Mouse (Mus musculus) CH12.LX (cell line): Measurements from ENCODE around the gene Mtr. TPM values are rescaled to one million over a fixed set of nuclear protein-coding genes. Genes with fewer than 3 reads are reported as not detected.

ENCODE experiments used
- DNase-seq: peaks from one replicate; pipeline ENCODE4 v3.0.0-alpha.2; 2013; ENCODE audit errors: extremely low read depth
- H3K27ac ChIP-seq: 2 replicates; pipeline ENCODE4 v1.5.1; 2012; ENCODE audit warnings: low read depth, mild to moderate bottlenecking, control low read depth, moderate library complexity; ENCODE audit not compliant: insufficient read depth
- H3K27me3 ChIP-seq: replicated peaks from 2 replicates; pipeline ENCODE3; 2012; ENCODE audit warnings: inconsistent platforms
- H3K36me3 ChIP-seq, 2 experiments: replicated peaks in 1 of 2; 2 replicates each; pipeline versions ENCODE3 to v1.6.1; 2012; ENCODE audit warnings: inconsistent platforms in 1 of 2, low read length in 1 of 2, mild to moderate bottlenecking in 1 of 2, mixed read lengths in 1 of 2, moderate library complexity in 1 of 2; ENCODE audit not compliant: control insufficient read depth in 1 of 2, insufficient read depth in 1 of 2
- H3K4me1 ChIP-seq, 2 experiments: 2 replicates each; pipeline ENCODE4 v1.6.1; 2012; ENCODE audit warnings: inconsistent platforms in 1 of 2, moderate library complexity in 1 of 2; ENCODE audit not compliant: insufficient read depth in 2 of 2, control insufficient read depth in 1 of 2
- H3K4me2 ChIP-seq: 2 replicates; pipeline ENCODE4 v1.6.1; 2012; ENCODE audit warnings: low read depth, mild to moderate bottlenecking, control low read depth; ENCODE audit not compliant: poor library complexity, insufficient read depth, severe bottlenecking
- H3K4me3 ChIP-seq, 3 experiments: fragments of 150-350 bp in 1 of 3; sonication (generic) in 1 of 3; replicated peaks in 1 of 3; 2 replicates each; pipeline versions ENCODE3 to v1.5.1; 2011 to 2012; ENCODE audit warnings: low read depth in 2 of 3, low read length in 2 of 3, mild to moderate bottlenecking in 2 of 3, moderate library complexity in 2 of 3, control low read depth in 1 of 3, improper control_type of control experiment in 1 of 3, inconsistent platforms in 1 of 3, mixed read lengths in 1 of 3; ENCODE audit not compliant: poor library complexity in 1 of 3
- H3K79me2 ChIP-seq: replicated peaks from 2 replicates; pipeline ENCODE4 v1.6.1; 2012; ENCODE audit warnings: mild to moderate bottlenecking, moderate library complexity; ENCODE audit not compliant: control insufficient read depth, poor library complexity, insufficient read depth, severe bottlenecking; ENCODE audit errors: extremely low read depth
- H3K9ac ChIP-seq: 2 replicates; pipeline ENCODE4 v1.6.1; 2012; ENCODE audit warnings: low read depth, mild to moderate bottlenecking, control low read depth, moderate library complexity; ENCODE audit not compliant: insufficient read depth
- H3K9me3 ChIP-seq: replicated peaks from 2 replicates; pipeline ENCODE3; 2012; ENCODE audit warnings: low read length, inconsistent platforms, mixed read lengths
- BHLHE40 ChIP-seq: IDR thresholded peaks from 2 replicates; pipeline ENCODE4 v1.6.1; 2011; ENCODE audit warnings: mild to moderate bottlenecking, low read depth, low read length, improper control_type of control experiment
- CHD1 ChIP-seq: IDR thresholded peaks from 2 replicates; pipeline ENCODE4 v1.6.1; 2012; ENCODE audit warnings: low read depth, low read length, improper control_type of control experiment, inconsistent platforms
- CHD2 ChIP-seq: IDR thresholded peaks from 2 replicates; pipeline ENCODE4 v1.6.1; 2011; ENCODE audit warnings: low read length, improper control_type of control experiment
- CTCF ChIP-seq, 2 experiments: IDR thresholded peaks in 1 of 2; conservative IDR thresholded peaks in 1 of 2; 2 replicates each; pipeline ENCODE4 v1.5.1; 2011 to 2012; ENCODE audit warnings: low read depth in 2 of 2, low read length in 2 of 2, improper control_type of control experiment in 1 of 2, inconsistent platforms in 1 of 2, mild to moderate bottlenecking in 1 of 2, moderate library complexity in 1 of 2
- E2F4 ChIP-seq: IDR thresholded peaks from 2 replicates; pipeline ENCODE4 v1.6.1; 2011; ENCODE audit warnings: low read depth, low read length, improper control_type of control experiment; ENCODE audit not compliant: insufficient replicate concordance
- ELF1 ChIP-seq: IDR thresholded peaks from 2 replicates; pipeline ENCODE4 v1.6.1; 2014; ENCODE audit warnings: low read depth, mild to moderate bottlenecking, inconsistent platforms, low read length, improper control_type of control experiment
- EP300 ChIP-seq: IDR thresholded peaks from 2 replicates; pipeline ENCODE4 v1.6.1; 2011; ENCODE audit warnings: low read length, improper control_type of control experiment
- ETS1 ChIP-seq: conservative IDR thresholded peaks from 2 replicates; pipeline ENCODE4 v1.6.1; 2012; ENCODE audit warnings: low read depth, mild to moderate bottlenecking, inconsistent platforms, low read length, improper control_type of control experiment, moderate library complexity
- HCFC1 ChIP-seq: IDR thresholded peaks from 2 replicates; pipeline ENCODE4 v1.6.1; 2012; ENCODE audit warnings: low read depth, mild to moderate bottlenecking, inconsistent platforms, low read length, improper control_type of control experiment
- IRF4 ChIP-seq: IDR thresholded peaks from 2 replicates; pipeline ENCODE4 v1.6.1; 2014; ENCODE audit warnings: low read depth, mild to moderate bottlenecking, inconsistent platforms, low read length, improper control_type of control experiment
- JUN ChIP-seq: IDR thresholded peaks from 2 replicates; pipeline ENCODE4 v1.6.1; 2011; ENCODE audit warnings: low read depth, mild to moderate bottlenecking, low read length, improper control_type of control experiment, moderate library complexity; ENCODE audit not compliant: insufficient read depth
- JUND ChIP-seq: conservative IDR thresholded peaks from 2 replicates; pipeline ENCODE4 v1.6.1; 2011; ENCODE audit warnings: low read depth, low read length, improper control_type of control experiment
- KAT2A ChIP-seq: IDR thresholded peaks from 2 replicates; pipeline ENCODE4 v1.6.1; 2012; ENCODE audit warnings: low read length, improper control_type of control experiment, inconsistent platforms; ENCODE audit not compliant: insufficient replicate concordance
- MAX ChIP-seq: IDR thresholded peaks from 2 replicates; pipeline ENCODE4 v1.6.1; 2011; ENCODE audit warnings: low read length, improper control_type of control experiment
- MEF2A ChIP-seq: IDR thresholded peaks from 2 replicates; pipeline ENCODE4 v1.6.1; 2014; ENCODE audit warnings: low read depth, mild to moderate bottlenecking, inconsistent platforms, low read length, improper control_type of control experiment, borderline replicate concordance
- MXI1 ChIP-seq: IDR thresholded peaks from 2 replicates; pipeline ENCODE4 v1.6.1; 2011; ENCODE audit warnings: mild to moderate bottlenecking, low read depth, low read length, improper control_type of control experiment
- MYC ChIP-seq: IDR thresholded peaks from 2 replicates; pipeline ENCODE4 v1.6.1; 2011; ENCODE audit warnings: low read depth, mild to moderate bottlenecking, improper control_type of control experiment, low read length
- POLR2A ChIP-seq: IDR thresholded peaks from 2 replicates; pipeline ENCODE4 v1.6.1; 2011; ENCODE audit warnings: low read depth, mild to moderate bottlenecking, improper control_type of control experiment, low read length
- POLR2AphosphoS2 ChIP-seq: IDR thresholded peaks from 2 replicates; pipeline ENCODE4 v1.6.1; 2011; ENCODE audit warnings: low read depth, low read length, improper control_type of control experiment
- RAD21 ChIP-seq: IDR thresholded peaks from 2 replicates; pipeline ENCODE4 v1.6.1; 2011; ENCODE audit warnings: low read depth, mild to moderate bottlenecking, low read length, improper control_type of control experiment, moderate library complexity
- RCOR1 ChIP-seq: conservative IDR thresholded peaks from 2 replicates; pipeline ENCODE4 v1.6.1; 2012; ENCODE audit warnings: low read depth, mild to moderate bottlenecking, inconsistent platforms, low read length, improper control_type of control experiment
- SIN3A ChIP-seq: IDR thresholded peaks from 2 replicates; pipeline ENCODE4 v1.6.1; 2012; ENCODE audit warnings: low read length, improper control_type of control experiment, inconsistent platforms
- SMC3 ChIP-seq: IDR thresholded peaks from 2 replicates; pipeline ENCODE4 v1.6.1; 2011; ENCODE audit warnings: low read depth, low read length, improper control_type of control experiment
- USF1 ChIP-seq: IDR thresholded peaks from 2 replicates; pipeline ENCODE4 v1.6.1; 2014; ENCODE audit warnings: low read depth, mild to moderate bottlenecking, inconsistent platforms, low read length, improper control_type of control experiment
- USF2 ChIP-seq: conservative IDR thresholded peaks from 2 replicates; pipeline ENCODE4 v1.6.1; 2011; ENCODE audit warnings: low read depth, low read length, improper control_type of control experiment
- ZC3H11A ChIP-seq: IDR thresholded peaks from 2 replicates; pipeline ENCODE4 v1.6.1; 2012; ENCODE audit warnings: low read depth, mild to moderate bottlenecking, inconsistent platforms, low read length, improper control_type of control experiment
- ZKSCAN1 ChIP-seq: IDR thresholded peaks from 2 replicates; pipeline ENCODE4 v1.6.1; 2012; ENCODE audit warnings: low read depth, inconsistent platforms, low read length, improper control_type of control experiment, borderline replicate concordance
- ZMIZ1 ChIP-seq: IDR thresholded peaks from 2 replicates; pipeline ENCODE4 v1.6.1; 2012; ENCODE audit warnings: low read depth, mild to moderate bottlenecking, inconsistent platforms, low read length, improper control_type of control experiment
- ZNF384 ChIP-seq: IDR thresholded peaks from 2 replicates; pipeline ENCODE4 v1.6.1; 2012; ENCODE audit warnings: low read depth, low read length, improper control_type of control experiment, inconsistent platforms
- dilution Hi-C: fragments of 300-500 bp; cut with MboI; formaldehyde crosslinking; loops from 2 replicates; pipeline ENCODE4 v1.14.3; 2020; ENCODE audit warnings: low sequenced_read_pairs; ENCODE audit not compliant: extremely low pct_unique_long_range_greater_than_20kb, extremely low pct_ligation_motif_present
- in situ Hi-C: fragments of 300-500 bp; cut with MboI; formaldehyde crosslinking; loops from 3 replicates; pipeline ENCODE4 v1.14.3; 2019; ENCODE audit warnings: low sequenced_read_pairs, low pct_ligation_motif_present, low pct_unique_long_range_greater_than_20kb, mixed read lengths
- polyA plus RNA-seq: library from polyadenylated mRNA; unstranded; fragments of >175 nt; gene quantifications from 2 replicates; pipeline ENCODE4 v1.2.1, GENCODE M21; 2012; ENCODE audit warnings: low read depth; ENCODE audit not compliant: insufficient read length
- total RNA-seq, 2 experiments: library from RNA; depleted of rRNA; stranded (reverse); fragments of 300-350 nt in 1 of 2; fragments of >200 nt in 1 of 2; gene quantifications; 2 replicates each; pipeline ENCODE4 v1.2.3; 2012 to 2014

The Mtr gene
- total and polyA plus RNA-seq, 3 experiments, result 13.2 to 28.6 (median 22.0) TPM

- no peak overlapping the region for H3K4me3 ChIP-seq
- dilution Hi-C loops (no loop called here), in situ Hi-C loops (no loop called here)
- H3K4me1 ChIP-seq, result 0 out of 4 replicates have a peak, but pooled peaks cover 0 to 4% of the 10 kb centered on the region in 2 experiments
- no peaks in the 10 kb centered on the region for H3K36me3 ChIP-seq
- no peak overlapping the region for H3K4me2 ChIP-seq
- no peak for TF ChIP-seq CHD1
- no peak for TF ChIP-seq USF1
- TF ChIP-seq ZNF384, result no peak
- TF ChIP-seq MAX, result no peak
- TF ChIP-seq CTCF (conservative IDR thresholded peaks at IDR 0.05 in 1 of 2, IDR thresholded peaks at IDR 0.05 in 1 of 2; ENCODE audit: low read depth in 2 of 2, low read length in 2 of 2), result no peak
- TF ChIP-seq SIN3A, result no peak
- TF ChIP-seq RAD21, result no peak
- TF ChIP-seq RCOR1, result no peak
- no peak for TF ChIP-seq ZKSCAN1
- TF ChIP-seq ELF1, result no peak
- TF ChIP-seq EP300, result no peak
- no peak for TF ChIP-seq JUND
- TF ChIP-seq MYC, result no peak
- no peak for TF ChIP-seq MEF2A
- TF ChIP-seq ETS1, result no peak
- TF ChIP-seq ZMIZ1, result no peak
- no peak for TF ChIP-seq ZC3H11A
- TF ChIP-seq SMC3, result no peak
- no peak for TF ChIP-seq E2F4
- no peaks in the 10 kb centered on the region for H3K79me2 ChIP-seq
- DNase-seq, result no peak
- no peak overlapping the region for H3K27ac ChIP-seq
- no peaks in the 10 kb centered on the region for H3K9me3 ChIP-seq
- no peak overlapping the region for H3K9ac ChIP-seq
- no peaks in the 10 kb centered on the region for H3K27me3 ChIP-seq
These were observed 98.4 kb downstream of the Mtr start for GRCm38 (mm10) chr13:12159288-12160120.

- dilution Hi-C loops, result no loop called here
- H3K4me2 ChIP-seq, result no peak overlapping the region
- H3K9me3 ChIP-seq, result no peaks in the 10 kb centered on the region
- H3K36me3 ChIP-seq, result no peaks in the 10 kb centered on the region
- no peak for DNase-seq
- in situ Hi-C loops, result no loop called here
- H3K4me3 ChIP-seq, result no peak overlapping the region
- no peak overlapping the region for H3K9ac ChIP-seq
- TF ChIP-seq EP300, result no peak
- no peak for TF ChIP-seq ZC3H11A
- no peak for TF ChIP-seq POLR2A
- no peak for TF ChIP-seq BHLHE40
- TF ChIP-seq JUN, result no peak
- TF ChIP-seq IRF4, result no peak
- no peak for TF ChIP-seq RAD21
- no peak for TF ChIP-seq POLR2AphosphoS2
- TF ChIP-seq CHD2, result no peak
- TF ChIP-seq MXI1, result no peak
- TF ChIP-seq MAX, result no peak
- no peak for TF ChIP-seq ZMIZ1
- no peak for TF ChIP-seq HCFC1
- no peak for TF ChIP-seq E2F4
- TF ChIP-seq KAT2A, result no peak
- TF ChIP-seq USF2, result no peak
- no peak for TF ChIP-seq CHD1
- TF ChIP-seq, all 38 proteins: peak for 0
- Histone ChIP-seq H3K27ac (no peak overlapping the region), H3K79me2 (no peaks in the 10 kb centered on the region), H3K4me1 (no peaks in the 10 kb centered on the region), H3K27me3 (no peaks in the 10 kb centered on the region)
These were observed 104.0 kb downstream of the Mtr start for GRCm38 (mm10) chr13:12153922-12154321.
